Mouse (Mus musculus) kidney, embryonic 15.5 days (tissue): Measurements from ENCODE around the gene Nfix. TPM values are rescaled to one million over a fixed set of nuclear protein-coding genes. Genes with fewer than 3 reads are reported as not detected.

Experiments
- ATAC-seq: fragments of 200-750 bp; cut with Nextera tagmentation; replicated peaks from 2 replicates; pipeline ENCODE4 v1.8.0; 2017; ENCODE audit warnings: moderate TSS enrichment; ENCODE audit not compliant: low FRiP score
- H3K27ac ChIP-seq: fragments of 300-500 bp; sonication (generic); 2 replicates; pipeline ENCODE4 v1.5.1; 2015; ENCODE audit warnings: mild to moderate bottlenecking, inconsistent platforms
- H3K27me3 ChIP-seq: fragments of 300-500 bp; sonication (generic); 2 replicates; pipeline ENCODE4 v1.6.1; 2015; ENCODE audit warnings: inconsistent platforms
- H3K36me3 ChIP-seq: fragments of 300-500 bp; sonication (generic); 2 replicates; pipeline ENCODE4 v1.6.1; 2015; ENCODE audit warnings: inconsistent platforms
- H3K4me1 ChIP-seq: fragments of 300-500 bp; sonication (generic); 2 replicates; pipeline ENCODE4 v1.6.1; 2015; ENCODE audit warnings: inconsistent platforms
- H3K4me2 ChIP-seq: fragments of 300-500 bp; sonication (generic); 2 replicates; pipeline ENCODE4 v1.6.1; 2015; ENCODE audit warnings: moderate library complexity, mild to moderate bottlenecking, inconsistent platforms
- H3K4me3 ChIP-seq: fragments of 300-500 bp; sonication (generic); replicated peaks from 2 replicates; pipeline ENCODE4 v1.5.1; 2015; ENCODE audit warnings: mild to moderate bottlenecking, inconsistent platforms
- H3K9ac ChIP-seq: fragments of 300-500 bp; sonication (generic); 2 replicates; pipeline ENCODE4 v1.6.1; 2015; ENCODE audit warnings: mild to moderate bottlenecking, inconsistent platforms
- H3K9me3 ChIP-seq: fragments of 300-500 bp; sonication (generic); replicated peaks from 2 replicates; pipeline ENCODE4 v1.6.1; 2016; ENCODE audit warnings: inconsistent platforms
- WGBS: fragments of 180-500 bp; shearing (Covaris S2); methylation state at CpG from one replicate; pipeline ENCODE4 v1.1.7; 2015; ENCODE audit warnings: mixed read lengths; 5-methylcytosine and 5-hydroxymethylcytosine counted together
- polyA plus RNA-seq: library from polyadenylated mRNA; unstranded; fragments of >200 nt; fragmentation: Nextera tagmentation; extraction: Ambion mirVana; gene quantifications from 2 replicates; pipeline ENCODE4 v1.2.1, GENCODE M21; 2015

Gene Nfix
- polyA plus RNA-seq, 1 experiment from 2014 or later: 15.5 TPM

GRCm38 (mm10) chr8:84733959-84734358 lies 66.2 kb downstream of the Nfix start:
- peaks cover 61% of the 10 kb centered on the region for H3K4me1 ChIP-seq
- no peak overlapping the region for H3K9ac ChIP-seq
- H3K36me3 ChIP-seq: no peaks in the 10 kb centered on the region
- H3K4me2 ChIP-seq: no peak overlapping the region
- WGBS: 88% methylated on average over 6 of the region's 6 CpGs
- no peaks in the 10 kb centered on the region for H3K9me3 ChIP-seq
- H3K4me3 ChIP-seq: no peak overlapping the region
- H3K27ac ChIP-seq: no peak overlapping the region
- ATAC-seq: no peak
- peaks cover 61% of the 10 kb centered on the region for H3K27me3 ChIP-seq

- Histone ChIP-seq H3K4me3 (no peak overlapping the region), H3K36me3 (no peaks in the 10 kb centered on the region), H3K4me1 (peaks cover 60% of the 10 kb centered on the region), H3K27ac (peak overlapping the region; percentile 64), H3K9me3 (no peaks in the 10 kb centered on the region), H3K9ac (no peak overlapping the region), H3K4me2 (0 out of 2 replicates have a peak overlapping the region, but pooled peaks have one; percentile 9), H3K27me3 (peaks cover 52% of the 10 kb centered on the region)
- 28% methylated on average over 6 of the region's 6 CpGs for WGBS
- peak; percentile 44; the same call in 1 of the 2 replicates for ATAC-seq
Measured at GRCm38 (mm10) chr8:84732996-84733395, 67.1 kb downstream of the Nfix start.

DNA sequence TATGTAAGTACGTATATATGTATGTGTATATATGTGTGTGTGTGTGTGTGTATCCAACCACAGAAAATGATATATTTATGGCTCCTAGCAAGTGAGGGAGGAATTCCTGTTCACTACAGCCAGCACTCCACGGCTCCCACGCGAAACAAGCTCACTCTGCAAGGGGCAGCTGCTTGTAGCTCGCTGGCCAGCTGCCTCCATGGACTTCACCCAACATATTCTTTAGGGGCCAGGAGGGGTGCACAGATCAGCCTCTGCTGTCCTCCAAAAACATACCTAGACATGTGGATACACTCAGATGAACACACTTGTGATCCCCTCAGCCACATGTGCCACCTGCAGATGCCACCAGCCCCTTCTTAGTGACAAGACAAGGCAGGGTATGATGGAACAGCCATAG lies 67.6 kb downstream of the Nfix start:
- Histone ChIP-seq H3K36me3 (0 out of 2 replicates have a peak, but pooled peaks cover 2% of the 10 kb centered on the region), H3K27me3 (peaks cover 47% of the 10 kb centered on the region), H3K4me2 (0 out of 2 replicates have a peak overlapping the region, but pooled peaks have one; percentile 9), H3K4me3 (no peak overlapping the region), H3K4me1 (peaks cover 60% of the 10 kb centered on the region), H3K9ac (no peak overlapping the region), H3K27ac (peak overlapping the region; percentile 64), H3K9me3 (no peaks in the 10 kb centered on the region)
- ATAC-seq: no peak
- WGBS: 53% methylated on average over 5 of the region's 5 CpGs

- Histone ChIP-seq H3K4me1 (peaks cover 63% of the 10 kb centered on the region), H3K9me3 (no peaks in the 10 kb centered on the region), H3K27me3 (peaks cover 37% of the 10 kb centered on the region), H3K4me2 (no peak overlapping the region), H3K36me3 (peaks cover 10% of the 10 kb centered on the region), H3K9ac (no peak overlapping the region), H3K27ac (peak overlapping the region; percentile 64; the same call in 1 of the 2 replicates), H3K4me3 (no peak overlapping the region)
- WGBS: 64% methylated on average over 11 of the region's 11 CpGs
- ATAC-seq: no peak
Measured at GRCm38 (mm10) chr8:84731371-84732177, 68.6 kb downstream of the Nfix start.

DNA sequence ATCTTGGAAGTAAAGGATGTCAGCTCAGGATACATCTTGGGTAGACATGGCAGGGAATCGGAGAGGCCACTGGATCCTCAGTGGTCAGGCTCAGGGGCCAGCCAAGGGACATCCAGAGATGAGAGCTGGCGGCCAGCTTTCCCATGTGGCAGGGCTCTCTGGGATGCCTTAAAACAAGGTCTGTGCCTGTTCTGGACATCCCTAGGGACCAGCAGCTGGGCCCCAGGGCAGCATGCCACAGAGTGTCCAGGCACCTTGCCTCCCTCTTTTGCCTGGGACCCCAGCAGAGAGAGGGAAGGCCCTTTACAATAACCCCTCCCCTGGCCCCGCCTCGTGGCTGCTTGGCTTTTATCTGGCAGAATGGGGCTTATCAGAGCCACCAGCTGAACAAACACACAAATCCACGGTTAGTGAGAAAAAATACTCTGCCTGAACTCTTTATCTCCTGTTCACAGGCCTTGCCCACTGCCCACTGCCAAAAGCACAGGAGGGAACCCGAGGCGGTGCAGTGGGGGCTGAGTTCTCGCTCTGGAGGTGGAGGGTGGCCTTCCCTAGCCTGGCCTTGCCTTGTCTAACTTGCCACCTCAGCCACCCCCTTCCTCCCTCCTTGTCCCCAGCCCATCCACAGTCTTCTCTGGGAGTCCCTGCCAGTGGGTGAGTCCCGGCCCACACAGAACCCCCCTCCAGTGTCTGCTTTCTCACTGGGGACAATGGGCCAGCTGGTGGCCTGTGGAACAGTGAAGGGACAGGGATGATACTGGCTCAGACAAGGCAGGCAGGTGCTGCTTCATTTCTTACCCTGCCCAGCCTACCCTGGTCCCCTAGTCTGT lies 69.4 kb downstream of the Nfix start:
- Histone ChIP-seq H3K4me1 (peaks cover 69% of the 10 kb centered on the region), H3K4me3 (no peak overlapping the region)

DNA sequence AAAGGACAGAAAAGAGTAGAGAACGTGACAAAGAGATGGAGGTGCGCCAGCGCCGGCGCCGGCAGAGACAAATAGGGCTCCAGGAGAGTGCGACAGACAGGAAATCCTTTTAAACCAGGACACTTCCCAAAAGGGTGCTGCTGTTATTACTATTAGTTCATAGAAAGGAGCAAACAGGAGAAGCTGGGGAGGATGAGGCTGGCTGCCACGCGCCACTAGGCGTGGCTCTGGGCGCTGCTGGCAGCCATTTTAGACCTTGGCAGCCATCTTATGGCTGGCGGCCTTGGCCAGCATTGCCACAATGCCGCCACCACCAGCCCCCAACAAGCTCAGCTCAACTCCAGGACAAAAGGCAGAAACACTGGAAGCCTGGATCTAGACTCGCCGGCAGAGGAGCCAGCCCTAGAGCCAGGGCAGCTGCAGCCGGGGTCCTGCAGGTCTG lies 70.2 kb downstream of the Nfix start:
- ATAC-seq: no peak
- Histone ChIP-seq H3K27ac (peak overlapping the region; percentile 20), H3K4me3 (no peak overlapping the region), H3K36me3 (peaks cover 16% of the 10 kb centered on the region), H3K9me3 (no peaks in the 10 kb centered on the region), H3K27me3 (peaks cover 21% of the 10 kb centered on the region), H3K9ac (no peak overlapping the region), H3K4me1 (peaks cover 77% of the 10 kb centered on the region), H3K4me2 (no peak overlapping the region)
- WGBS: 88% methylated on average over 16 of the region's 16 CpGs

More for the DNA sequence above, 69.4 kb downstream of the Nfix start:
- peak overlapping the region; percentile 20 for H3K27ac ChIP-seq
- 52% methylated on average over 9 of the region's 9 CpGs for WGBS
- peak; percentile 41; the same call in 1 of the 2 replicates for ATAC-seq
- H3K9me3 ChIP-seq: no peaks in the 10 kb centered on the region
- peaks cover 29% of the 10 kb centered on the region for H3K27me3 ChIP-seq
- H3K9ac ChIP-seq: no peak overlapping the region
- H3K36me3 ChIP-seq: peaks cover 16% of the 10 kb centered on the region
- H3K4me2 ChIP-seq: no peak overlapping the region

- no peak overlapping the region for H3K27ac ChIP-seq
- ATAC-seq: no peak
Measured at GRCm38 (mm10) chr8:84728474-84728873, 71.7 kb downstream of the Nfix start.

GRCm38 (mm10) chr8:84725941-84726259 lies 74.2 kb downstream of the Nfix start:
- Histone ChIP-seq H3K4me1 (peaks cover 84% of the 10 kb centered on the region), H3K9me3 (no peaks in the 10 kb centered on the region), H3K9ac (no peak overlapping the region), H3K4me2 (no peak overlapping the region), H3K4me3 (no peak overlapping the region), H3K36me3 (peaks cover 16% of the 10 kb centered on the region), H3K27ac (peak overlapping the region; percentile 29; the same call in 1 of the 2 replicates), H3K27me3 (0 out of 2 replicates have a peak, but pooled peaks cover under 1% of the 10 kb centered on the region)
- ATAC-seq: no peak
- WGBS: 17% methylated on average over 3 of the region's 3 CpGs

More at GRCm38 (mm10) chr8:84728474-84728873, 71.7 kb downstream of the Nfix start:
- Histone ChIP-seq H3K4me3 (no peak overlapping the region), H3K9ac (no peak overlapping the region), H3K36me3 (peaks cover 16% of the 10 kb centered on the region), H3K4me2 (no peak overlapping the region), H3K27me3 (0 out of 2 replicates have a peak, but pooled peaks cover 7% of the 10 kb centered on the region), H3K9me3 (no peaks in the 10 kb centered on the region), H3K4me1 (peaks cover 86% of the 10 kb centered on the region)
- 67% methylated on average over 3 of the region's 3 CpGs for WGBS

DNA sequence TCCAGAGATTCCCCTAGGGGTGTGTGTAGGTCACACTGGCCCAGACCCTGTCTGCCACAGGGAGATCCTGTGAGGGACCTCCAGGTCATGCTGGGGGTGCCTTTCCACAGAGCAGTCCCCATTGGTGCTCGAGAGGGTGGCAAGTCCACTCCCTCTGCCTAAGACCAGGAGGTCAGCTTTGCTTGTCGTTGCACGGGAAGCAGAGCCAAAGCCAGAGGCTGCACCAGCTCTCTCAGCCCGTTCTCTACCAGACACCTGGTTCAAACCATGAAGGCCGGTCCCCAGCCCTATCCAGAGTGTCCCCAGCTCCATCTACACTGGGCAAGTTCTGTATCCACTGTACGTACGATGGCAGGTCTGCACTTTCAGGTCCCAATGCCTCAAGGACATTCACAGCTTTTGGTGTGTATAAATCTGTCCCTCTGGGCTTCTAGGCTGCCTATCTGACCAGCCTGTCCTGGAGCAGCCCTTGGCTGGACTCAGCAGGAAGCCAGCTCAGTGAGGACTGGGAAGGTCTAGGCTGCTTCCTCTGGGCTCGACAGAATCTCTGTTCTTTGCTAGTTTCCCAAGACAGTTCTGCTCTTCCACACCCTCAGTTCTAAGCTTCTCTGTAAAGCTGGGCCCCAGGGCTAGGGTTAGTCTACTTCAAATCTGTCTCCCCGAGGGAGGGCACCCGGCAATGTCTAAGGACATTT lies 74.8 kb downstream of the Nfix start:
- 0 out of 2 replicates have a peak, but pooled peaks cover 6% of the 10 kb centered on the region for H3K27me3 ChIP-seq
- peaks cover 16% of the 10 kb centered on the region for H3K36me3 ChIP-seq
- no peaks in the 10 kb centered on the region for H3K9me3 ChIP-seq
- no peak for ATAC-seq
- H3K27ac ChIP-seq: peak overlapping the region; percentile 29; the same call in 1 of the 2 replicates
- no peak overlapping the region for H3K9ac ChIP-seq
- 43% methylated on average over 10 of the region's 10 CpGs for WGBS
- H3K4me3 ChIP-seq: no peak overlapping the region
- peaks cover 79% of the 10 kb centered on the region for H3K4me1 ChIP-seq
- H3K4me2 ChIP-seq: no peak overlapping the region

DNA sequence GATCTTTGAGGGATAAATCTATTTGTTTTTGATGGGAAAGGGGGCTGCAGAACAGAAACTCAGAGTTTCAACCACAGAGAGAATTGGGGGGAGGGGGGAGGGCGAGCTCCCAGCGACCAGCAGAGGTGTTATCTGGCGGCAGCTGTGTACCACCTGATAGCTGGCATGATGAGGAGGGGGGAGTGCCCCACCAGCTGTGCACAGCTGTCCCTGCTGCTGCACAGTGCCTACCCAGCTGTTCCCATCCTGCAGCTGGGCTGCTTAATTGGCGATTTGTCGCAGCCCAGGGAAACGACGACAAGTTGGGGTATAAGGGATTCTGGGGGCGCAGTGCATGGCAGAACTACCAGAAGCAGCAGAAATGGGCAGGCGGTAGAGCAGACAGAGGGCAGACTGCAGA lies 75.5 kb downstream of the Nfix start:
- H3K36me3 ChIP-seq: peaks cover 19% of the 10 kb centered on the region
- H3K27me3 ChIP-seq: peaks cover 11% of the 10 kb centered on the region; the same call in 1 of the 2 replicates
- WGBS: 53% methylated on average over 9 of the region's 9 CpGs
- H3K9ac ChIP-seq: no peak overlapping the region
- H3K27ac ChIP-seq: 0 out of 2 replicates have a peak overlapping the region, but pooled peaks have one; percentile 87
- H3K4me1 ChIP-seq: peaks cover 73% of the 10 kb centered on the region
- no peak overlapping the region for H3K4me3 ChIP-seq
- no peaks in the 10 kb centered on the region for H3K9me3 ChIP-seq
- no peak overlapping the region for H3K4me2 ChIP-seq
- no peak for ATAC-seq

DNA sequence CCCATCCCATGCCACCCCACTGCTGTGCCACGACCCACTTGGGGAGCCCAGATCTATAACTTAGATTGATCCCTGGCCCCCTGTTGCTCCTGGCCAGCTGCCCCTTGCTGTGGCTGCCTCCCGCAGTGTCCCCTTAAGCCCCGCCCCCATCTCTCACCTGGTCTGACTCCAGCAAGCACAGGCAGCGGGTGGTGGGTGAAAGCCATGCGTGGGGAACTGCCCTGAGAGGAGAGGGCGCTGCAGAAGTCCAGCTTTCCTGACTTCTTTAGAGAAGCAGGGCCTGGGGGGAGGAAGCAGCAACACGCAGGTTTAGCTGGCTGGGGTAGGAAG lies 76.6 kb downstream of the Nfix start:
- H3K4me1 ChIP-seq: peaks cover 68% of the 10 kb centered on the region
- no peak for ATAC-seq
- peak overlapping the region; percentile 87 for H3K27ac ChIP-seq
- peak overlapping the region; percentile 27; the same call in 1 of the 2 replicates for H3K9ac ChIP-seq
- H3K27me3 ChIP-seq: peaks cover 21% of the 10 kb centered on the region
- H3K4me2 ChIP-seq: peak overlapping the region; percentile 29
- peaks cover 20% of the 10 kb centered on the region for H3K36me3 ChIP-seq
- H3K4me3 ChIP-seq: no peak overlapping the region
- no peaks in the 10 kb centered on the region for H3K9me3 ChIP-seq
- 24% methylated on average over 7 of the region's 7 CpGs for WGBS
